Mouse (Mus musculus) cerebellum, adult (tissue): ENCODE results near the gene Il17rc.

Experiments used
- ATAC-seq: cut with Nextera tagmentation; 2 replicates; pipeline ENCODE4 v1.9.2; 2017; ENCODE audit warnings: mild to moderate bottlenecking, moderate library complexity, mixed read lengths; ENCODE audit not compliant: insufficient number of reproducible peaks, low FRiP score, low TSS enrichment

The Il17rc gene

GRCm38 (mm10) chr6:113447639-113448038 is 23.6 kb upstream of the Il17rc start:
- ATAC-seq = peak; percentile 26; the same call in 1 of the 2 replicates

GRCm38 (mm10) chr6:113451839-113452238 is 19.4 kb upstream of the Il17rc start:
- no peak for ATAC-seq

DNA sequence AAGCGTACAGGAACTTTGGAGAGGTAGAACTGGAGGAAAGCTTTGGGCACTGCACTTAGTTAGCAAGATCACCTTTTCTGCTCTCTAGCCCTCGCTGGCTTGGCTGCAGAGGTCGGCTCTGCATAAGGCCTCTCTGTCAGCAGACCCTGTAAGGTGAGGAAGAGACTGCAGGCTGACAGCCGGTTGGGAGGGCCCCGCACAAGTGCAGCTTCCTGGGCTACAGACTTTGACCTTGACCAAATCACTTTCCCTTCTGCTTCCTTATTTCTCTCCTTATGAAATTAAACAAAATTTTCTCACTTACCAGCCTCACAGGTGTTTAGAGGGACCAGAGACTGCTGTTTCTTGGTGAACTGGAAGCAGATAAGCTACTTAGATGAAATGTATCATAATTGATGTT is 16.2 kb upstream of the Il17rc start:
- ATAC-seq = no peak

DNA sequence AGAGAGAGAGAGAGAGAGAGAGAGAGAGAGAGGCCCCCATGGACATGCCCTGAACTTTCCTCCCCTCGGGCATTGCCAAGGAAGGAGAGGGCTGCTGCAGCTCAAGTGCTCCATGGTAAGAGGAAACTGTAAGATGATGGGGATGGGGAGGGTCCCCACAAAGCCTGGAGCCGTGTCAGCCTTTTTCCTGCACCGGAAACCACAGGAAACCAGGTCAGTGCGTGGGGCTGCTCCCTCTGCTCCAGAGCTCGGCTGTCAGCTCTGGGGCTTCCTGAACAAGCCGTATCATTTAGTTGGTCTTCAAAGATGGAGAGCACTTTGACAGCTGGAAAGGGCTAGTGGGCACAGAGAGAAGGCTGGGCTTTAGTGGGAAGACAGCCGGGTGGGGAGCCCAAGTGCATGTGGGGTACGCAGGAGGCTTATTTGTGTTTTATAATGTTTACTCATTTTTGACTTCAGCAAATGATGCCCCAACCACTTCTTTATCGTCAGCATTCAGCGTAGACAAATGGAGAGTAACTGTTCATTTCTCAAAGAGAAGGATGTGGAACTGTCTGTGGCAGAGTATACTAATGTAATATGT is 13.2 kb upstream of the Il17rc start, which contains the start of gene Il17re:
TSS of gene Il17re (plus strand) at position 533 of the 583 bp plus-strand sequence.
- ATAC-seq = no peak

- ATAC-seq = peak; percentile 66; the same call in 1 of the 2 replicates
These were observed 12.6 kb upstream of the Il17rc start for GRCm38 (mm10) chr6:113458635-113459034.

GRCm38 (mm10) chr6:113464040-113464439 is 7.2 kb upstream of the Il17rc start:
- ATAC-seq = no peak

DNA sequence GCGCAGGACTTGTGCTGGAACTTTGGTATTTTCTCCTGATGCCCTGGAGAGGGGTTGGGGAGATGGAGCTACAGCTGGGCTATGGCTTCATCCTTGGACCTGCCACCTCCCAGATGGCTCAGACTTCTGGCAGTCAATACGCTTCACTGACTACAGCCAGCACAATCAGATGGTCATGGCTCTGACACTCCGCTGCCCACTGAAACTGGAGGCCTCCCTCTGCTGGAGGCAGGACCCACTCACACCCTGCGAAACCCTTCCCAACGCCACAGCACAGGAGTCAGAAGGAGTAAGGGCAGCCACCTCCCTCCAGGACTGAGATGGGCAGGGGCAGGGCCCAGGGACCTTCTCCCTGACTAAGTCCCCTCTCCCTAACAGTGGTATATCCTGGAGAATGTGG is 5.6 kb upstream of the Il17rc start:
- no peak for ATAC-seq

GRCm38 (mm10) chr6:113468512-113468911 is 2.7 kb upstream of the Il17rc start:
- ATAC-seq = 0 out of 2 replicates have a peak, but pooled peaks have one; percentile 5

- ATAC-seq = peak; percentile 57; the same call in 1 of the 2 replicates
These were observed 2.2 kb upstream of the Il17rc start for GRCm38 (mm10) chr6:113469021-113469420.

- ATAC-seq = peak; percentile 63; the same call in 1 of the 2 replicates
These were observed 1.8 kb upstream of the Il17rc start for GRCm38 (mm10) chr6:113469432-113469831.

- no peak for ATAC-seq
These were observed 834 bp downstream of the Il17rc start for GRCm38 (mm10) chr6:113472061-113472460.

GRCm38 (mm10) chr6:113473246-113473645 is 2.0 kb downstream of the Il17rc start:
- ATAC-seq = no peak

GRCm38 (mm10) chr6:113473715-113474114 is 2.5 kb downstream of the Il17rc start:
- ATAC-seq = no peak

- no peak for ATAC-seq
These were observed 6.1 kb downstream of the Il17rc start for GRCm38 (mm10) chr6:113477353-113477752.

DNA sequence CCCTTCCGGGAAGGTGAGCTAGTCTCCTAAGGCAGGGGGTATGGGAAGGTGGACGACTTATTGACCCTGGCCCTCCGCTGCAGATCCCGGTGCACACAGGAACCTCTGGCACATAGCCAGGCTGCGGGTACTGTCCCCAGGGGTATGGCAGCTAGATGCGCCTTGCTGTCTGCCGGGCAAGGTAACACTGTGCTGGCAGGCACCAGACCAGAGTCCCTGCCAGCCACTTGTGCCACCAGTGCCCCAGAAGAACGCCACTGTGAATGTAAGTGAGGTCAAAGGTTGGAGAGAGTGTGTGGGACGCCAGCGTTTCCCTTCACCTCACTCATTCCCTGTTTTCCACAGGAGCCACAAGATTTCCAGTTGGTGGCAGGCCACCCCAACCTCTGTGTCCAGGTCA is 7.7 kb downstream of the Il17rc start:
- no peak for ATAC-seq

- ATAC-seq = no peak
These were observed 9.5 kb downstream of the Il17rc start for GRCm38 (mm10) chr6:113480555-113481373.

GRCm38 (mm10) chr6:113482477-113483099 is 11.4 kb downstream of the Il17rc start:
- peak; percentile 57 for ATAC-seq

- peak; percentile 90 for ATAC-seq
These were observed 11.9 kb downstream of the Il17rc start, which contains the start of gene Creld1 for GRCm38 (mm10) chr6:113483100-113483615. TSS of gene Creld1 (plus strand) at chr6:113483297.

GRCm38 (mm10) chr6:113483729-113484128 is 12.5 kb downstream of the Il17rc start:
- peak; percentile 22; the same call in 1 of the 2 replicates for ATAC-seq

GRCm38 (mm10) chr6:113487125-113487576 is 15.9 kb downstream of the Il17rc start:
- no peak for ATAC-seq

GRCm38 (mm10) chr6:113489410-113489809 is 18.2 kb downstream of the Il17rc start:
- ATAC-seq = no peak
